8 mouse cellular contexts compared by ENCODE assay signal in genomic region chr11:102228646-102229268, GRCm38 (mm10). TPM values are rescaled to one million over a fixed set of nuclear protein-coding genes. Genes with fewer than 3 reads are reported as not detected.
DNase-seq lines count a peak whose midpoint lies in the region; ATAC-seq and TF ChIP-seq lines count a peak whose summit lies in the region.

No protein-coding gene starts in this region.

- ATAC-seq in embryonic facial prominence, embryonic 14.5 days (ENCODE audit: low read depth) = no peak
- ATAC-seq in intestine, embryonic 14.5 days (replicated peaks; ENCODE audit: low FRiP score, low TSS enrichment, low read depth) = no peak
- no peak for ATAC-seq in neural tube, embryonic 12.5 days (ENCODE audit: low FRiP score, low read depth)

- peak overlapping the region; percentile 90 for H3K9ac ChIP-seq in embryonic facial prominence, embryonic 14.5 days (ENCODE audit: low read depth, low read length)
- peak overlapping the region; percentile 81 for H3K9ac ChIP-seq in intestine, embryonic 14.5 days (ENCODE audit: low read length)
- peak overlapping the region; percentile 92 for H3K9ac ChIP-seq in neural tube, embryonic 12.5 days

- peak overlapping the region; percentile 60 for H3K4me3 ChIP-seq in lung, adult 2 months (replicated peaks; ENCODE audit: extremely low read depth, low read depth, low read length)
- peak overlapping the region; percentile 92 for H3K4me3 ChIP-seq in embryonic facial prominence, embryonic 14.5 days (ENCODE audit: low read depth, low read length)
- H3K4me3 ChIP-seq in intestine, embryonic 14.5 days (ENCODE audit: low read depth, low read length) = peak overlapping the region; percentile 84
- peak overlapping the region; percentile 93 for H3K4me3 ChIP-seq in neural tube, embryonic 12.5 days

- TF ChIP-seq POLR2A in lung, adult 2 months (IDR thresholded peaks at IDR 0.05; ENCODE audit: borderline replicate concordance, extremely low read depth, low read depth, low read length) = no peak

- H3K27me3 ChIP-seq in embryonic facial prominence, embryonic 14.5 days (replicated peaks; ENCODE audit: control insufficient read depth, insufficient read depth, low read length) = no peaks in the 10 kb centered on the region
- no peaks in the 10 kb centered on the region for H3K27me3 ChIP-seq in intestine, embryonic 14.5 days (replicated peaks; ENCODE audit: control insufficient read depth, insufficient read depth, low read length)
- H3K27me3 ChIP-seq in neural tube, embryonic 12.5 days (replicated peaks) = no peaks in the 10 kb centered on the region

- no peaks in the 10 kb centered on the region for H3K9me3 ChIP-seq in embryonic facial prominence, embryonic 14.5 days (ENCODE audit: control insufficient read depth, low read length)
- H3K9me3 ChIP-seq in intestine, embryonic 14.5 days (ENCODE audit: control insufficient read depth, low read length) = no peaks in the 10 kb centered on the region
- no peaks in the 10 kb centered on the region for H3K9me3 ChIP-seq in neural tube, embryonic 12.5 days

- TF ChIP-seq CTCF in lung, adult 2 months (IDR thresholded peaks at IDR 0.05; ENCODE audit: insufficient read depth, low read length) = no peak

- 16% methylated on average over 7 of the region's 7 CpGs for WGBS in lung, adult 2 months
- 10% methylated on average over 7 of the region's 7 CpGs for WGBS in embryonic facial prominence, embryonic 14.5 days
- 11% methylated on average over 7 of the region's 7 CpGs for WGBS in intestine, embryonic 14.5 days
- WGBS in neural tube, embryonic 12.5 days = 15% methylated on average over 7 of the region's 7 CpGs

- peak overlapping the region; percentile 84 for H3K4me2 ChIP-seq in embryonic facial prominence, embryonic 14.5 days (ENCODE audit: low read depth, low read length)
- peak overlapping the region; percentile 79 for H3K4me2 ChIP-seq in intestine, embryonic 14.5 days (ENCODE audit: low read length)
- H3K4me2 ChIP-seq in neural tube, embryonic 12.5 days (replicated peaks) = peak overlapping the region; percentile 87

- H3K36me3 ChIP-seq in embryonic facial prominence, embryonic 14.5 days (ENCODE audit: control insufficient read depth, insufficient read depth, low read length) = peaks cover 4% of the 10 kb centered on the region; the same call in 1 of the 2 replicates
- H3K36me3 ChIP-seq in intestine, embryonic 14.5 days (ENCODE audit: control insufficient read depth, insufficient read depth, low read length) = 0 out of 2 replicates have a peak, but pooled peaks cover 5% of the 10 kb centered on the region
- 0 out of 2 replicates have a peak, but pooled peaks cover 15% of the 10 kb centered on the region for H3K36me3 ChIP-seq in neural tube, embryonic 12.5 days

- DNase-seq in lung, adult 2 months = no peak
- DNase-seq in lung, postnatal 14 days = no peak
- no peak for DNase-seq in embryonic facial prominence, embryonic 14.5 days (ENCODE audit: low spot score)
- DNase-seq in intestine, embryonic 14.5 days (ENCODE audit: low spot score) = no peak
- DNase-seq in ovary, postnatal 36 days (ENCODE audit: low spot score) = no peak
- no peak for DNase-seq in layer of hippocampus, postnatal 10 days (ENCODE audit: low spot score in 2 of 2)
- no peak for DNase-seq in urinary bladder, postnatal 10 days (ENCODE audit: low spot score)

- H3K4me1 ChIP-seq in lung, adult 2 months (ENCODE audit: control insufficient read depth, insufficient read depth, low read length) = peaks cover 42% of the 10 kb centered on the region
- peaks cover 42% of the 10 kb centered on the region for H3K4me1 ChIP-seq in embryonic facial prominence, embryonic 14.5 days (ENCODE audit: control insufficient read depth, insufficient read depth, low read length)
- H3K4me1 ChIP-seq in intestine, embryonic 14.5 days (replicated peaks; ENCODE audit: control insufficient read depth, insufficient read depth, low read length) = peaks cover 50% of the 10 kb centered on the region
- peaks cover 58% of the 10 kb centered on the region for H3K4me1 ChIP-seq in neural tube, embryonic 12.5 days

- H3K27ac ChIP-seq in embryonic facial prominence, embryonic 14.5 days (replicated peaks; ENCODE audit: low read depth, low read length) = peak overlapping the region; percentile 13; the same call in 1 of the 2 replicates
- H3K27ac ChIP-seq in intestine, embryonic 14.5 days (ENCODE audit: low read depth) = peak overlapping the region; percentile 67; the same call in 1 of the 2 replicates
- peak overlapping the region; percentile 89; the same call in 1 of the 2 replicates for H3K27ac ChIP-seq in neural tube, embryonic 12.5 days

RNA-seq across cellular contexts. Expression of gene Hdac5, which starts 1.2 kb away (rescaled TPM):
- polyA plus RNA-seq in lung, adult 2 months (2012; rRNA removed) = 140 and 160 TPM in 2 replicates
- 44.0 and 47.2 TPM in 2 replicates for polyA plus RNA-seq in embryonic facial prominence, embryonic 14.5 days (2014; fragmentation: Nextera tagmentation; extraction: Ambion mirVana)
- 45.4 and 53.2 TPM in 2 replicates for polyA plus RNA-seq in intestine, embryonic 14.5 days (2014; fragmentation: Nextera tagmentation; extraction: Ambion mirVana)
- polyA plus RNA-seq in neural tube, embryonic 12.5 days (2016; fragmentation: Nextera tagmentation; extraction: Ambion mirVana) = 104 and 106 TPM in 2 replicates
- 100 to 1,000 TPM; 164 to 207 TPM for total RNA-seq in layer of hippocampus, postnatal 10 days (2021)

RNA-seq across cellular contexts. Expression of gene BC030867, which starts 19.9 kb away (rescaled TPM):
- polyA plus RNA-seq in lung, adult 2 months (2012; rRNA removed) = 0.65 and 0.68 TPM in 2 replicates
- 11.7 and 12.6 TPM in 2 replicates for polyA plus RNA-seq in embryonic facial prominence, embryonic 14.5 days (2014; fragmentation: Nextera tagmentation; extraction: Ambion mirVana)
- 16.5 and 16.6 TPM in 2 replicates for polyA plus RNA-seq in intestine, embryonic 14.5 days (2014; fragmentation: Nextera tagmentation; extraction: Ambion mirVana)
- polyA plus RNA-seq in neural tube, embryonic 12.5 days (2016; fragmentation: Nextera tagmentation; extraction: Ambion mirVana) = 10.0 and 11.6 TPM in 2 replicates
- total RNA-seq in layer of hippocampus, postnatal 10 days (2021) = 1 to 10 TPM in 1 of 2 experiments, under 1 TPM in 1; 0.94 to 1.0 TPM

RNA-seq across cellular contexts. Expression of gene G6pc3, which starts 39.3 kb away (rescaled TPM):
- polyA plus RNA-seq in lung, adult 2 months (2012; rRNA removed) = 74.4 and 82.5 TPM in 2 replicates
- polyA plus RNA-seq in embryonic facial prominence, embryonic 14.5 days (2014; fragmentation: Nextera tagmentation; extraction: Ambion mirVana) = 27.9 and 29.3 TPM in 2 replicates
- 36.0 and 37.4 TPM in 2 replicates for polyA plus RNA-seq in intestine, embryonic 14.5 days (2014; fragmentation: Nextera tagmentation; extraction: Ambion mirVana)
- 29.6 and 30.8 TPM in 2 replicates for polyA plus RNA-seq in neural tube, embryonic 12.5 days (2016; fragmentation: Nextera tagmentation; extraction: Ambion mirVana)
- total RNA-seq in layer of hippocampus, postnatal 10 days (2021) = 10 to 100 TPM; 44.4 to 45.4 TPM

RNA-seq across cellular contexts. Expression of gene Asb16, which starts 39.8 kb away (rescaled TPM):
- polyA plus RNA-seq in lung, adult 2 months (2012; rRNA removed) = 0.15 and 1.8 TPM in 2 replicates
- 0.25 and 0.33 TPM in 2 replicates for polyA plus RNA-seq in embryonic facial prominence, embryonic 14.5 days (2014; fragmentation: Nextera tagmentation; extraction: Ambion mirVana)
- polyA plus RNA-seq in intestine, embryonic 14.5 days (2014; fragmentation: Nextera tagmentation; extraction: Ambion mirVana) = 0.08 and 0.16 TPM in 2 replicates
- not detected in 2 replicates for polyA plus RNA-seq in neural tube, embryonic 12.5 days (2016; fragmentation: Nextera tagmentation; extraction: Ambion mirVana)
- total RNA-seq in layer of hippocampus, postnatal 10 days (2021) = under 1 TPM; 0.64 to 0.76 TPM

RNA-seq across cellular contexts. Expression of gene Lsm12, which starts 43.7 kb away (rescaled TPM):
- 20.8 and 30.6 TPM in 2 replicates for polyA plus RNA-seq in lung, adult 2 months (2012; rRNA removed)
- 92.9 and 98.4 TPM in 2 replicates for polyA plus RNA-seq in embryonic facial prominence, embryonic 14.5 days (2014; fragmentation: Nextera tagmentation; extraction: Ambion mirVana)
- polyA plus RNA-seq in intestine, embryonic 14.5 days (2014; fragmentation: Nextera tagmentation; extraction: Ambion mirVana) = 88.4 and 89.9 TPM in 2 replicates
- polyA plus RNA-seq in neural tube, embryonic 12.5 days (2016; fragmentation: Nextera tagmentation; extraction: Ambion mirVana) = 87.0 and 112 TPM in 2 replicates
- total RNA-seq in layer of hippocampus, postnatal 10 days (2021) = 10 to 100 TPM; 73.8 to 77.8 TPM

Comparison
In these comparisons a context has a peak if more than half of its experiments do, and no peak if none do; other contexts are left out.
1. H3K27ac ChIP-seq: peak in every context shown above with its lines; median percentile 89 in neural tube, embryonic 12.5 days; 67 in intestine, embryonic 14.5 days; 13 in embryonic facial prominence, embryonic 14.5 days.